Mouse (Mus musculus): Measurements from ENCODE around the gene Eif5a. TPM values are rescaled to one million over a fixed set of nuclear protein-coding genes. Genes with fewer than 3 reads are reported as not detected.
"Not testable (repeated sequence)": the region's sequence is repeated elsewhere in the genome, so short reads cannot be mapped to it uniquely, and the experiment has no call there.

Gene Eif5a
- polyA plus RNA-seq, 1 experiment from 2014 or later: 1,371 TPM

GRCm38 (mm10) chr11:69966006-69966859, 44.5 kb upstream of the Eif5a start:
- Histone ChIP-seq H3K36me3 (ENCODE audit: insufficient read depth, low read length) (no peaks in the 10 kb centered on the region), H3K4me3 (replicated peaks; ENCODE audit: low read depth, low read length) (peak overlapping the region; percentile 49), H3K4me2 (ENCODE audit: low read length) (peak overlapping the region; percentile 49), H3K4me1 (replicated peaks; ENCODE audit: insufficient read depth, low read length) (no peaks in the 10 kb centered on the region), H3K9ac (ENCODE audit: low read depth, low read length) (peak overlapping the region; percentile 63), H3K27me3 (ENCODE audit: insufficient read depth, low read length) (peaks cover 12% of the 10 kb centered on the region), H3K27ac (peak overlapping the region; percentile 83), H3K9me3 (replicated peaks; ENCODE audit: low read length) (no peaks in the 10 kb centered on the region)
- TF ChIP-seq CTCF (IDR thresholded peaks at IDR 0.05; ENCODE audit: low read depth): no peak
- ATAC-seq (replicated peaks; ENCODE audit: low FRiP score, low read depth) (peak; percentile 61), DNase-seq (ENCODE audit: low spot score) (peak; percentile 59)
- WGBS: 1% methylated on average over 58 of the region's 59 CpGs

GRCm38 (mm10) chr11:69965271-69966005, 43.7 kb upstream of the Eif5a start:
- Histone ChIP-seq H3K9me3 (replicated peaks; ENCODE audit: low read length) (no peaks in the 10 kb centered on the region), H3K4me1 (replicated peaks; ENCODE audit: insufficient read depth, low read length) (no peaks in the 10 kb centered on the region), H3K27me3 (ENCODE audit: insufficient read depth, low read length) (peaks cover 12% of the 10 kb centered on the region), H3K9ac (ENCODE audit: low read depth, low read length) (peak overlapping the region; percentile 63), H3K4me3 (replicated peaks; ENCODE audit: low read depth, low read length) (peak overlapping the region; percentile 49), H3K27ac (peak overlapping the region; percentile 83), H3K4me2 (ENCODE audit: low read length) (peak overlapping the region; percentile 49), H3K36me3 (ENCODE audit: insufficient read depth, low read length) (no peaks in the 10 kb centered on the region)
- WGBS: 2% methylated on average over 49 of the region's 49 CpGs
- DNase-seq (ENCODE audit: low spot score) (peak; percentile 51), ATAC-seq (replicated peaks; ENCODE audit: low FRiP score, low read depth) (peak; percentile 66)
- no peak for TF ChIP-seq CTCF (IDR thresholded peaks at IDR 0.05; ENCODE audit: low read depth)

- Histone ChIP-seq H3K4me3 (replicated peaks; ENCODE audit: low read depth, low read length) (peak within 1 kb of the TSS; percentile 49), H3K4me2 (ENCODE audit: low read length) (peak within 1 kb of the TSS; percentile 49), H3K36me3 (ENCODE audit: insufficient read depth, low read length) (no peaks in the 10 kb centered on the region), H3K4me1 (replicated peaks; ENCODE audit: insufficient read depth, low read length) (no peaks in the 10 kb centered on the region), H3K27me3 (ENCODE audit: insufficient read depth, low read length) (peaks cover 12% of the 10 kb centered on the region), H3K9me3 (replicated peaks; ENCODE audit: low read length) (no peaks in the 10 kb centered on the region), H3K9ac (ENCODE audit: low read depth, low read length) (peak within 1 kb of the TSS; percentile 63), H3K27ac (peak within 1 kb of the TSS; percentile 83)
- DNase-seq (ENCODE audit: low spot score) (no peak), ATAC-seq (replicated peaks; ENCODE audit: low FRiP score, low read depth) (no peak)
- TF ChIP-seq CTCF (IDR thresholded peaks at IDR 0.05; ENCODE audit: low read depth): no peak
- WGBS: 7% methylated on average over 24 of the region's 24 CpGs
These were observed 43.0 kb upstream of the Eif5a start, which contains the start of gene Cldn7 for GRCm38 (mm10) chr11:69964650-69965270. Gene Cldn7 (plus strand): TSS chr11:69964779.

- ATAC-seq (replicated peaks; ENCODE audit: low FRiP score, low read depth): no peak
- no peak overlapping the region for H3K4me3 ChIP-seq (replicated peaks; ENCODE audit: low read depth, low read length)
These were observed 40.1 kb upstream of the Eif5a start for GRCm38 (mm10) chr11:69961841-69962240.

GRCm38 (mm10) chr11:69960616-69961015, 38.9 kb upstream of the Eif5a start:
- Histone ChIP-seq H3K9me3 (replicated peaks; ENCODE audit: low read length) (no peaks in the 10 kb centered on the region), H3K4me2 (ENCODE audit: low read length) (no peak overlapping the region), H3K36me3 (ENCODE audit: insufficient read depth, low read length) (no peaks in the 10 kb centered on the region), H3K4me1 (replicated peaks; ENCODE audit: insufficient read depth, low read length) (no peaks in the 10 kb centered on the region), H3K4me3 (replicated peaks; ENCODE audit: low read depth, low read length) (no peak overlapping the region), H3K27me3 (ENCODE audit: insufficient read depth, low read length) (peaks cover 7% of the 10 kb centered on the region), H3K27ac (no peak overlapping the region), H3K9ac (ENCODE audit: low read depth, low read length) (no peak overlapping the region)
- TF ChIP-seq CTCF (IDR thresholded peaks at IDR 0.05; ENCODE audit: low read depth): peak; percentile 58
- DNase-seq (ENCODE audit: low spot score): no peak
- ATAC-seq (replicated peaks; ENCODE audit: low FRiP score, low read depth): no peak
- 45% methylated on average over 5 of the region's 5 CpGs for WGBS

More at GRCm38 (mm10) chr11:69961841-69962240, 40.1 kb upstream of the Eif5a start:
- Histone ChIP-seq H3K27ac (no peak overlapping the region), H3K36me3 (ENCODE audit: insufficient read depth, low read length) (no peaks in the 10 kb centered on the region), H3K9ac (ENCODE audit: low read depth, low read length) (no peak overlapping the region), H3K4me2 (ENCODE audit: low read length) (no peak overlapping the region), H3K27me3 (ENCODE audit: insufficient read depth, low read length) (peaks cover 7% of the 10 kb centered on the region), H3K9me3 (replicated peaks; ENCODE audit: low read length) (no peaks in the 10 kb centered on the region), H3K4me1 (replicated peaks; ENCODE audit: insufficient read depth, low read length) (no peaks in the 10 kb centered on the region)
- WGBS: 22% methylated on average over 5 of the region's 5 CpGs
- no peak for TF ChIP-seq CTCF (IDR thresholded peaks at IDR 0.05; ENCODE audit: low read depth)
- DNase-seq (ENCODE audit: low spot score): no peak

- TF ChIP-seq CTCF (IDR thresholded peaks at IDR 0.05; ENCODE audit: low read depth): peak; percentile 25; the same call in 1 of the 2 replicates
- no peaks in the 10 kb centered on the region for H3K9me3 ChIP-seq (replicated peaks; ENCODE audit: low read length)
- H3K9ac ChIP-seq (ENCODE audit: low read depth, low read length): no peak overlapping the region
- H3K27me3 ChIP-seq (ENCODE audit: insufficient read depth, low read length): no peaks in the 10 kb centered on the region
- 70% methylated on average over 1 of the region's 1 CpGs for WGBS
- DNase-seq (ENCODE audit: low spot score) (no peak), ATAC-seq (replicated peaks; ENCODE audit: low FRiP score, low read depth) (no peak)
- no peak overlapping the region for H3K27ac ChIP-seq
- no peaks in the 10 kb centered on the region for H3K4me1 ChIP-seq (replicated peaks; ENCODE audit: insufficient read depth, low read length)
- no peak overlapping the region for H3K4me2 ChIP-seq (ENCODE audit: low read length)
- no peak overlapping the region for H3K4me3 ChIP-seq (replicated peaks; ENCODE audit: low read depth, low read length)
- H3K36me3 ChIP-seq (ENCODE audit: insufficient read depth, low read length): no peaks in the 10 kb centered on the region
These were observed 34.5 kb upstream of the Eif5a start for GRCm38 (mm10) chr11:69956218-69956617.

GRCm38 (mm10) chr11:69955618-69956017, 33.9 kb upstream of the Eif5a start:
- not testable (repeated sequence) for H3K27ac ChIP-seq; H3K9me3 ChIP-seq (replicated peaks; ENCODE audit: low read length); H3K4me3 ChIP-seq (replicated peaks; ENCODE audit: low read depth, low read length); H3K4me2 ChIP-seq (ENCODE audit: low read length); H3K4me1 ChIP-seq (replicated peaks; ENCODE audit: insufficient read depth, low read length); H3K27me3 ChIP-seq (ENCODE audit: insufficient read depth, low read length); H3K36me3 ChIP-seq (ENCODE audit: insufficient read depth, low read length); H3K9ac ChIP-seq (ENCODE audit: low read depth, low read length); ATAC-seq (replicated peaks; ENCODE audit: low FRiP score, low read depth); DNase-seq (ENCODE audit: low spot score)
- 79% methylated on average over 4 of the region's 4 CpGs for WGBS
